Mouse (Mus musculus): ENCODE measurements around the gene Phf5a.

Phf5a gene

GRCm38 (mm10) chr15:81848301-81848700, 23.4 kb downstream of the Phf5a start:
- peak in 1 of 2 experiments; percentile 46 for DNase-seq (ENCODE audit: low spot score in 2 of 2)

DNA sequence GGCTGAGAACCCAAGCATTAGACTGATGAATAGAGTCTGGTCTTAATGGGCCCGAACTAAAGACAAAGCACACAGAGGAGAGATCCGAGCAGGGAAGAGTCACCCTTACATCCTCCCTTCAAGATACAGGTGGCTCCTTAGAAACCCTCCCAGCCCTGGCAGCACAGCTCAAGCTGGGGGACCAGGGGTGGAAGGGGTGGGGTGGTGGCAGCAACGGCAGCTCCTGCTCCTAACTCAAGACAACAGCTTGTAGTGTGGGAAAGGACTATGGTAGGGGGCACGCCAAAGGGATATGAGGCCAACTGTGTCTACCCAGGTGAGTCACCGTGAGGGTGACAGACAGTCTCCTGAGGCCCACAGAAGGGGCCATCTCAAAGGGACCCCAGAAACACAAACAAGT, 23.9 kb downstream of the Phf5a start:
- no peak for DNase-seq (ENCODE audit: low spot score in 2 of 2)

DNA sequence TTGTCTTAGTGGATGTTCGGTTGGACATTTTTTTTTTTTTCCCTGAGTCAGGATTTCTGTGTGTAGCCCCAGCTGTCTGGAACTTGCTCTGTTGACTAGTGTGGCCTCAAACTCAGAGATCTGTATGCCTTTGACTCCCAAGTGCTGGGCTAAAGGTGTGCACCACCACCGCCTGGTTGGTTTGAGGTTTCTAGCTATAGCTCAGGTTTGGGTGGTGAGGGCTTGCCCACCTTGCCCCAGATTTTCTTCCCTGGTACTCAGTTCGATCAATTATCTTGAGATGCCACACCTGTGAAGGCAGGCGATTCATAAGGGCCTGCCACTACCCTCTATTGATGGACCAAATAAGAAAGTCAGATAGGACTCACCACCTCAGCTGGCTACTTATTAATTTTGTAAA, 24.6 kb downstream of the Phf5a start:
- no peak for DNase-seq (ENCODE audit: low spot score in 2 of 2)

DNA sequence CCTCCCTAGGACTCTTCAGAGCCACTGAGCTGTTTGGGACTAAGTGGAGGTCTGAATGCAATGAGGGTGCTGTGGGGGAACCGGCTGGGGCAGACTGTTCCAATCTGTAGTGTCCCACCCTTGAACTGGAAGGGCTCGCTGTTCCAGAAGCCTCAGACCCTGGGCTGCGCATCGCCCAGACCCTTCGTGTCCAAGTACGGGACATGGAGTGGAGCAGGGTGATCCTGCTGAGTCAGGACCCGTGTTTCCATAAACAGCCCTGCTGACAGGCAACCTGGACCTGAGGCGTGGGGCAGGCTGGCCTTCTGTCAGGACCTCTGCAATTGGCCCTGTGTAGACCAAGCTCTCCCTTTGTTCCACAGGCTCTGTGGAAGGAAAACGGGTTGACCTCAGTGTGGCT, 25.0 kb downstream of the Phf5a start:
- DNase-seq (ENCODE audit: low spot score in 2 of 2), result no peak

GRCm38 (mm10) chr15:81845724-81846123, 26.0 kb downstream of the Phf5a start:
- DNase-seq (ENCODE audit: low spot score in 2 of 2), result no peak

DNA sequence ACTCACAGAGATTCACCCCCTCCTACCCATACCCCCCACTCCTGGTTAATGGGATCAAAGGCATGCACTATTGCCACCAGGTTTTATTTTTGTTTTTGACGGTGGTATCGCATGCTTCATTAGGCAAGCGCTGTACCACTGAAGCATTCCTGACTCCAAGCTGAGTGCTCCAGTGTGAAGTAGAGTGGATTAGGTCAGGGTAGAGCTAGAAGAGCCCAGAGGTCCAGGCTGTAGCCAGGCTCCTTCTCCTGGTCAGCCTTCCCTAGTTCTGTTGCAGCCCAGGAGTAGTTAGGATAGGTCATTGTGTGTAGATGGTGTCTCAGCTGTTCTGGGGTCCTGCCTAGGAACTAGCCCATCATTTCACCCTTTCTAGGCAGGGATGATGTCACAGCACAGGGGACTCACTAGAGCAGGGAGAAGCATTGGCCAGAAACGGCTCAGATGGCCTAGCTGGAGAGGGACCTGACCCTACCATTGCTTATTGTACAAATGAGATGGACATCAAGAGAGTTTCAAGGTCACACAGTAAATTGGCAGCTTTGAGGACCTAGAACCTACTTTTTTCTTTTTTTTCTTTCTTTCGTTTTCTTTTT, 26.6 kb downstream of the Phf5a start:
- no peak for DNase-seq (ENCODE audit: low spot score in 2 of 2)

DNA sequence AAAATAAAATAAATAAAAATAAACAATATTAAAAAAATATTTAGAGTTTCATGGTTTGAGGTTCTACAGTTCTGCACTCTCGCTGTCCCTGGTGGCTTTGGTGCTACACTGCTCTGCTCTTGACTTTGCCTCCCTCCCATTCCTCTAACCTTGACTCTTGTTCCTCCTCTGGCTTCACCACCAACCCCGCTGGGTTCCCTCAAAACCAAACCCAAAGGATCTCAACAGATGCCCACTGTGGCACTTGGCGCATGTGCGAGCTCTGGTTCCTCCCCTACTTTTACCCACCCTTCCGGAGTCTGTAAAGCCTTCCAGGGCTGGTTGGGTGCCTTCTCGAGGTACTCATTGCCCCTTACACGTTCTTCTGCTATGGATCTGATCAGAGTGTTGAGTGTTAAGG, 29.4 kb downstream of the Phf5a start:
- DNase-seq (ENCODE audit: low spot score in 2 of 2), result no peak

DNA sequence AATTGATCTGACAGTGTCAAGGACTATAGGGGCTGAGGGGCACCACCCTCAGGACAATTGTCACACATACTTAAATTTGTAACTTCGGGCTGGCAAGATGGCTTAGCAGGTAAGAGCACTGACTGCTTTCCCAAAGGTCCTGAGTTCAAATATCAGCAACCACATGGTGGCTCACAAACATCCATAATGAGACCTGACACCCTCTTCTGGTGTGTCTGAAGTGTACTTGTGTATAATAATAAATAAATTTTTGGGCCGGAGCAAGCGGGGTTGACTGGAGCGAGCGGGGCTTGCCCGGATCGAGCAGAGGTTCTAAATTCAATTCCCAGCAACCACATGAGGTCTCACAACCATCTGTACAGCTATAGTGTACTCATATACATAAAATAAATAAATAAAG, 31.4 kb downstream of the Phf5a start:
- no peak for DNase-seq (ENCODE audit: low spot score in 2 of 2)

GRCm38 (mm10) chr15:81839634-81840033, 32.1 kb downstream of the Phf5a start:
- peak; percentile 41 to 82 for DNase-seq (ENCODE audit: low spot score in 2 of 2)

DNA sequence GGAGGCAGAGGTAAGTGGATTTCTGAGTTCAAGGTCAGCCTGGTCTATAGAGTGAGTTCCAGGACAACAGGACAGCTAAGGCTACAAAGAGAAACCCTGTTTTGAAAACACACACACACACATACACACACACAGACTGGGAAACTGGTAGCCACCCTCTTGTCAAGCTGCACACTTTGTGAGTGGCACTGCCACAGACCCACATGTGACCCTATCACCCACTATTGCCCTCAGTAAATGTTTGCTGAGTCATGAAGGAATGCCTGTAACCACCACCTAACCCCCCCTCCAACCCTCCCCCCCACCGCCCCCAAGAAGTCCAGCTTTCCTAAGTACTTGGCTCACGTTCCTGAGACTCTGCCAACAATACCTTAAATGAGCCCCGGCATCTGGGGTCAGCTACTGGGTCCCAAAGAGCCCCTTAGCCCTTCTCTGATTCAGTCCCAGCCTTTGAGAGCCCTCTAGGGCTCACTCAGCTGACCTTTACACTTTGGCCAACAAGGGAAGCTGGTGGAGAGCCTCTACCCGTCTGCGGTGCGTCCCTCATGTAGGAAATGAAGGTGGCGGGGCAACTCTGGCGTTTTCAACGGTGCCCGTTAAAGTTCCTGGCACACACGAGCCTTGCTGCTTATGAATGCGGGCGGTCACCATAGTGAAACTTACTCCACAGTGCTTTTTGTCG, 33.0 kb downstream of the Phf5a start:
- no peak for DNase-seq (ENCODE audit: low spot score in 2 of 2)

- no peak for DNase-seq (ENCODE audit: low spot score in 2 of 2)
These were observed 34.5 kb downstream of the Phf5a start for GRCm38 (mm10) chr15:81836966-81837920.

DNA sequence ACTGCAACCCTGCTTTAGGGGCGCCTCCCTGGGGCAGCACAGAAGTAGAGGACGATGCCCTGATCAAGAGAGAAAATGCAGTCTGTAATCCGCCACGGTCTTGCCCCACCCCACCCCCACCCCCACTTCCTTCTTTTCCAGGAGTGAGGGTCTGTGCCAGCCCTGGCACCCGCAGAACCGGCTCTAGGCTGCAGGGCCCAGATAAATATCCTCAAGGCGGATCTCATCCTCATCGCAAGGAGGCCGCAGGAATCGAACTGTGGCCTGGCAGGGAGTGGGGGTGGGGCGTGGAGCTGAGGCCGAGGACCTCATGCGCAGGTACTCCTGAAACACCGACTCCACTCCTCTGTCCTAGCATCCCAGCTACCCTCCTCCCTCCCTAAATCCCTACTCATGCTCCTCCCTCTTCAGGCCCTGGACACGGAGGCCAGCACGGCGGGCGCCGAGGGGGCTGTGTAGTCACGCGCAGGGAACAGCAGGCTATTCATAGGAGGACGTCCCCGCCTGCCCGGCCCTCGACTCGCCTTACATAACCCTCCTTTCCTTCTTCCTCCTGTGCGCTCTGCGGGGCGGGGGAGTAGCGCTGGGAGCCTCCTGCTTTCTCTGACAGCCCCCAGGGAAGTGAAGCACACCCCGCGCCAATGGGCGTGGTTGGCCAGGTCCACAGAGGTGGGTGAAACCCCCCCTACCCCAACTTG, 35.4 kb downstream of the Phf5a start:
- peak in 1 of 2 experiments; percentile 34 for DNase-seq (ENCODE audit: low spot score in 2 of 2)

DNA sequence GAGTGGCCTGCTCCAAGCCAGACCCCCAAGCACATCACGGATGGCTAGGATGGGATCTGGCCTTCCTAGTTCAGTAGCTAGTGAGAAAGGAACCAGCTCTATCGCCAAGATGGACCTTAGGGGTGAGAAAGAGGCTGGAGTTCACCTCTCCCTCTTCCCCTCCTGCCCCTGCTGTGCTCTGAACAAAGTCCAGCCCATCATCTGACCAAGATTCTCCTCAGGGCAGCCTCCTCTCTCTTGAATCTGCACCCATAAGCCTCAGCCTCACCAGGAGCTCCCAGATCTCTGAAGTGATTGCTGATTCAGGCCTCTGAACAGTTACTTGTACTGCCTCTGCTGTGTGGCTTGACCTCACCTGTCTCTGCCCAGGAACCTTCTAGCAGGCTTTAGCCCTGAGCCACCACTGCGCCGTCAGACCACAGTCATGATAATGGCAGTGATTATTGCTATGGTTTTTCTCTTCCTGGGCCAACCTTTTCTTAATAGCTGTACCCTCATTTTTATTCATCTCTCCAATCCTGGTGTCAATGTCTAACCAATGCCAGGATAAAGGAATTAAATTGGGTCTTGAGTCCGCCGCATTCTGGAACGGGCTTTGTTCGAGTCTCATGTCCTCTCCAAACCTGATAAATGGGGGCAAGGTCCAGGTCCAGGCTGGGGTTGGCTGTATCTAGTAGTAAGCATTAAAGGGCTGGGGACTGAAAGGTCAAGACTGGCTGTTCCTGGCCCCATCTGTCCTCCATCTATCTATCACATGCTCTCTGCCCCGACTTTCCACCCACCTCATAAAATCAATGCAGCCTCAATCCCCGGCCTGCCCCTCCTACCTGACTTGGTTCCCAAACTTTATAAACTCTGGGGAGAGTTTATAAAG, 36.5 kb downstream of the Phf5a start:
- DNase-seq (ENCODE audit: low spot score in 2 of 2), result no peak

DNA sequence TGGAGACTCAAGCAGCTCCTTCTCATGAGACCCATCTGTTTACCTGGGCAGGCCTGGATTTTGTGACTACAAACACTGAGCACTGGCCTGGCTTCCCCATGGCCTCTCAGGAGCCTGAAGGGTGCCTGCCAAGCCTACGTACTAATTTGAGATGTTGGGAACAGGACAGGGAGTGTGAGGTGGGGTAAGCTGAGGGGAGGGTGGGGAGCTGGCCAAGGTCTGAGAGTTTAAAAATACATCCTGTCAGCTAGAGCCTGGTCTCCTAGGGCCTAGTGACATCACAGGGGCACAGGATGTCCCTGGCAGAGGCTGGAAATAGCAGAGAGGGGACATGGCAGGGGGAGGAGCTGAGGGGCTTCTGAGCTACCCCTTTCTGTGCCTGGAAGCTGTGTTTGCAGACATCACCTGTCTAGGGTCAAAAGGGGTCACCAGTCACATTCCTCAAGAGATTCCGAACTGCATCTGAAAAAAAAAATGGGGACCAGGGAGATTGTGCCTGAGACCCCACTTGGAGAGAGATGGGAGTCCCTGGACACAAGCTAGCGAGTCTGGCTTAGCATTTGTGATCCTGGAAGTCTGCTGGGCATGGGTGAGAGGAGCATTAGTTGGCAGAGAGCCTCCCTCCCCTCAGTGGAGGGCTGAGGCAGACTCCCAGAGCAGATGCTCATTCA, 37.4 kb downstream of the Phf5a start:
- no peak for DNase-seq (ENCODE audit: low spot score in 2 of 2)

GRCm38 (mm10) chr15:81833481-81833880, 38.2 kb downstream of the Phf5a start:
- DNase-seq (ENCODE audit: low spot score in 2 of 2), result no peak

DNA sequence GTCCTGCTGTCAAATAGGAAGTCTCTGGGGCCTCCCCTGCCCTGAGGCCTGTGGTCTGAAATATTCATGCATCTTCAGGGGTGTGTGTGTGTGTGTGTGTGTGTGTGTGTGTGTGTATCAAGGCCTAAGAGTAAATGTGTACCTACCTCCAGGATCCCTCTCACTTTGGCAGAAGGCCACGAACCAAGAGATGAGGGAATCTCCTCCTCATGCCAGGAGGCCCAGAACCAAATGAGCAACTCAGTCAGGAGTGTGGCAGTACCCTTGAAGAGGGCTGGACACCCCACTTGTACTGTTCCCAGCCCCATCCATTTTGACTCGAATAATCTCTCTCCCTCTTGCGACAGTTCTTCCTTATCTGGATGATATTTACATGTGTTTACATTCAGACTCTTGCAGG, 39.5 kb downstream of the Phf5a start:
- no peak for DNase-seq (ENCODE audit: low spot score in 2 of 2)

- peak; percentile 78 to 91 for DNase-seq (ENCODE audit: low spot score in 2 of 2)
These were observed 40.4 kb downstream of the Phf5a start for GRCm38 (mm10) chr15:81831136-81831825.

GRCm38 (mm10) chr15:81830530-81830929, 41.2 kb downstream of the Phf5a start:
- DNase-seq (ENCODE audit: low spot score in 2 of 2), result no peak

GRCm38 (mm10) chr15:81829208-81829580, 42.5 kb downstream of the Phf5a start:
- DNase-seq (ENCODE audit: low spot score in 2 of 2), result no peak

Measured in cerebellum, postnatal 4 days (tissue).